Mouse (Mus musculus) gonadal fat pad, adult 2 months (tissue): ENCODE data around the gene Vmn2r30. TPM values are rescaled to one million over a fixed set of nuclear protein-coding genes. Genes with fewer than 3 reads are reported as not detected.
"Not testable (repeated sequence)": the region's sequence is repeated elsewhere in the genome, so short reads cannot be mapped to it uniquely, and the experiment has no call there.

ENCODE experiments used
- DNase-seq: peaks from one replicate; pipeline ENCODE4 v3.0.0-alpha.2; 2012; ENCODE audit warnings: low read depth
- polyA plus RNA-seq: library from polyadenylated mRNA; depleted of rRNA; stranded (reverse); fragments of >200 nt; gene quantifications from 2 replicates; pipeline ENCODE4 v1.2.3, GENCODE M21; 2012; rRNA removed

The Vmn2r30 gene
- polyA plus RNA-seq = not detected in 2 replicates

DNA sequence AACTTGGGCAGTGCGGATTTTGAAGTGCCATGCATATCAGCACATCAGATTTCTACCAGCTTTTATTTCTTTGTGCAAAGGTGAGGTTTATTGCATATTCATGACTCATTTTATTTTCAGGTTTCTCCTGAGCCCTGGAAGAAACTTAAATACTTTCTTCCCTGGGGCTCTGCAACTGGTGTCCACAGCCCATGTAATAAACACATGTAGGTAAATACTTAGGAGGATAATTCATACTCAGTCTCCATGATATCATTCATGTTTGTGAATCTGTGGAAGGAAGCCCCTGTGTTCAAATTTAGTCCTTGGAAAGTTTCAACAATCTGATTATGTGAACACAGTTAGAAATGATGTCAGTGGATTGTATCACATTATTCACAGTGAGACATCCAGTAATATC is at the start of gene Vmn2r30:
Gene Vmn2r30, minus strand, starts transcription at position 101 of the 400 bp plus-strand sequence.
- not testable (repeated sequence) for DNase-seq

DNA sequence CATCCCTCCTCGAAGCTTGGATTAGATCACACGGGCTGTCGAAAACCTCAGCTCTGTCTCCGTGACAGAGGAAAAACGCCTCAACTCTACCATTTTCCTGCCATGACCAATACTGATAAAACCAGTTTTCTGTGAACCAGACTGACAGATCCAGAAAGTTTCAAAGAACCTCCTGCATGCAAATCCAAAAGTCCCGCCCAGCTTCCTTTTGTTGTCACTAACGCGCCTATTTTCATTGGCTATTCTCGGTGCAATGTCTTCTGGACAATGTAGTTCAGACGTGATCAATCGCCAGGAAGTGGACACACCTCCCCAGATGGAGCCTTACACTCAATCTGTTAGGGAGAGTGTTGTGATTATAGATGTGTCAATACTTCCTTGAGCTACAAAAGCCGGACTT is 37.0 kb upstream of the Vmn2r30 start, which contains the start of gene Gm45783:
Gene Gm45783, minus strand, starts transcription at position 143 of the 400 bp plus-strand sequence.
- not testable (repeated sequence) for DNase-seq

DNA sequence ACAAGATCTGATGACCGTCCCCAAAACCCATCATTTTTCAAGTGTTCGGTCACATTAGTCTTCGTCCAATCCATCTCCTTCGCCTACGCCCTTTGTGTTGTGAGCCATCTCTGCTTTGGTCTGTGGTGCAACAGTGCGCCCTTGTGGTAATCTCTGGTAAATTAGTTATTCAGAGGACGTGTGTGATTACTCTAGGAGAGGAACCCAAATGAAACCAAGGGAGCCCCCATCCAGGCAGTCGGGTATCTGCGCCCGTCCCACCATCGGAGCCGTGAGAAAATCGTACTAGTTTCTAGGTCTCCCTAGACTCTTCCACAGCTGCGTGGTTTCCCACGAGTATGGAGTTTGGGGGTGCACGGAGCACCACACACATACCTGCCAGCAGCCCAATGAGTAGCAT is 41.8 kb downstream of the Vmn2r30 start:
- no peak for DNase-seq

DNA sequence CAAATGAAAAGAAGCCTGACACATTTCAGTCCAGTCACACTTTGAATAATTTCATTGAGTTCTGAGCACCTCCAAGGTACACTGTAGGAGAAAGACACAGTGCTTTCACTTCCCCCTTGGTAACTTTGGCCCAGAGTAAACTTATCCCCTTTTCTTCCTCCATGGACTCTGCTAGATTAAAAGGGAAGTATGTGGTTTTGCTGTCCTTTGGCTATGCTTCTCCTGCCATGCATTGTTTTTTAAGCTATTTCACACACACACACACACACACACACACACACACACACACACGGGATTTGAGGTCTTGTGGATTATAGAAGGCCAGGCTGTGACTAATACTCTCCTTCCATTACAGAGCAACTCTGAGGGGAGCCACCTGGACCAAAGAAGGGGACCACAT is 56.0 kb downstream of the Vmn2r30 start:
- DNase-seq = no peak

DNA sequence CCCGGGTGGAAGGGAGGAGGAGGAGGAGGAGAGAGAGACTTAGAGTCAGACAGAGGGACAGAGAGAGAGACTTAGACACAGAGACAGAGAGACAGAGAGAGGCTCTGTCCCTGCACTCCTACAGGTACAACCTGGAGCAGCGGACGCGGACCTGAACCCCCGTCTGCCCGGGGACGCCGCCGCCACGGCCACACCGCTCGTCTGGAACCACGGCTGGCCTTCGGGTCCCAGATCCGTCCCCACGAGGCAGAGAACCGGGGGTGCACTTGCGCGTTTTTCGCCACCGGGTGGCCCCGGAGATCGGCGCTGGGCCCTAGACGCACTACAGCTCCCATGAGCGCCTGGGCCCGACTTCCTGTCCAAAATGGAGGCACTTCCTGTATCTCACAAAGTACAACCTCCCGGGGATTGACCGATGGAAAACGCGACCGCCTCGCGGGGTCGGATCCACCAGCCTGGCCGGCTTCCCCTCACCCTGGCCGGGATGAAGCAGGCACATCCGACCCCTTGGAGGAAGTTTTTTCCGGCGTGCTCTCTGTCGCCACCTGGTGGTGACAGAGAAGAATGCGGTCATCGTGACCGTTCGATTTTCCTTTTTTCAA is 59.3 kb downstream of the Vmn2r30 start, which contains the start of gene Gm45844:
Gene Gm45844, minus strand, starts transcription at position 324 of the 602 bp plus-strand sequence.
- not testable (repeated sequence) for DNase-seq

DNA sequence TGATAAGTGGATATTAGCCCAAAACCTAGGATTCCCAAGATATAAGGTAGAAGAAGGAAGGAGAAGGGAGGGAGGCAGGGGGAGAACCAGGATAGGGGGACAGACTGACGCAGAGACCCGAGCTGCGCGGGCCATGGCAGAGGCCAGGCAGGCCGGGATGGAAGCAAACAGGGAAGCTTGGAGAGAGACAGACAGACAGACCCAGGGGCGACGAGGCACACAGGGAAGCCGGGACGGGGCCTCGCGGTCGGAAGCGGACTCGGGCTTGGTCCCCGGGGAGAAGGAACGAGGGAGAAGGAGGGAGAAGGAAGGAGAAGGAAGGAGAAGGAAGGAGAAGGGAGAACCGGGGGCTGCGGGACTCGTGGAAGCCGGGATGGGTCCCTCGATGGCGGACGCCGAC is 59.9 kb downstream of the Vmn2r30 start:
- not testable (repeated sequence) for DNase-seq

Other genes with a start within 250 kb of the Vmn2r30 start
- 7.3 and 8.5 TPM in 2 replicates for gene Zfp954, start 216.1 kb downstream of the Vmn2r30 start, polyA plus RNA-seq
- gene Zfp773, start 200.9 kb downstream of the Vmn2r30 start, polyA plus RNA-seq = 0.14 and 0.23 TPM in 2 replicates
- gene Zfp418, start 166.3 kb downstream of the Vmn2r30 start, polyA plus RNA-seq = 0.70 and 1.1 TPM in 2 replicates
- 2.2 TPM in 2 replicates for gene Zfp772, start 127.6 kb downstream of the Vmn2r30 start, polyA plus RNA-seq
- gene Vmn2r29, start 90.3 kb downstream of the Vmn2r30 start, polyA plus RNA-seq = 0.26 and 0.89 TPM in 2 replicates
- 1.4 TPM in 2 replicates for gene Gm45844, start 59.3 kb downstream of the Vmn2r30 start, polyA plus RNA-seq
- gene Clcn4, start 36.8 kb downstream of the Vmn2r30 start, polyA plus RNA-seq = 30.9 and 34.8 TPM in 2 replicates
- 0.37 TPM in 1 of 2 replicates, not detected in the other for gene Gm45783, start 37.0 kb upstream of the Vmn2r30 start, polyA plus RNA-seq
- not detected in 2 replicates for gene Vmn2r31, start 62.1 kb upstream of the Vmn2r30 start, polyA plus RNA-seq
- gene Vmn2r32, start 142.4 kb upstream of the Vmn2r30 start, polyA plus RNA-seq = not detected in 2 replicates
- gene Vmn2r33, start 229.2 kb upstream of the Vmn2r30 start, polyA plus RNA-seq = not detected in 2 replicates